Mouse (Mus musculus): ENCODE data around the gene Rex1bd. TPM values are rescaled to one million over a fixed set of nuclear protein-coding genes. Genes with fewer than 3 reads are reported as not detected.
A peak's percentile ranks its signal among the peaks of the same experiment; 100 is the strongest.

Rex1bd gene
- polyA plus RNA-seq, 1 experiment from 2014 or later: 115 TPM

DNA sequence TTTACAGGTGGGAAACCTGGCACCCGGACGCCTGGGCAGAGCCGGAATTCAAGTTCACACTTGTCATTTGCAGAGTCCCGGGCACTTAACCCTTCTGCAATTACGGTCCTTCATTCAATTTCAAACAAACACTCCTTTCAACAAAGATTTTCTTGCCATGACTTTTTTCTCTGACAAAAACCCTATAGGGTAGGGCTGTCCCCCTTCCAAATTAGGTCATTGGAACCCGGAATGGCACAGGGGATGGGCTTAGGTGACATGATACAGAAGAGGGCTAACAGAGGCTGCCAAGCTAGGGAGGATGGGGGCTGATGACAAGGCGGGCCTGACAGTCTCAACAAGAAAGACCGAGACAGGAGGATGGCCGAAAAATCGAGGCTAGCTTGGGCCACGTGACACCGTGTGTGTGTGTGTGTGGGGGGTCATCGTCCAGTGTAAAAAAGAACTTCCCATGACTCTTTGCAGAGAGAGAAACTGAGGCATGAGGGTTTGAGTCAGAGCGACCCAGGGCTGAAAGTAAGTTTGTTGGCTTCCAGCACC is 17.6 kb downstream of the Rex1bd start:
- Histone ChIP-seq H3K4me1 (replicated peaks) (peaks cover 57% of the 10 kb centered on the region), H3K4me3 (peak overlapping the region; percentile 44)
- 1% methylated on average over 14 of the region's 14 CpGs for WGBS

DNA sequence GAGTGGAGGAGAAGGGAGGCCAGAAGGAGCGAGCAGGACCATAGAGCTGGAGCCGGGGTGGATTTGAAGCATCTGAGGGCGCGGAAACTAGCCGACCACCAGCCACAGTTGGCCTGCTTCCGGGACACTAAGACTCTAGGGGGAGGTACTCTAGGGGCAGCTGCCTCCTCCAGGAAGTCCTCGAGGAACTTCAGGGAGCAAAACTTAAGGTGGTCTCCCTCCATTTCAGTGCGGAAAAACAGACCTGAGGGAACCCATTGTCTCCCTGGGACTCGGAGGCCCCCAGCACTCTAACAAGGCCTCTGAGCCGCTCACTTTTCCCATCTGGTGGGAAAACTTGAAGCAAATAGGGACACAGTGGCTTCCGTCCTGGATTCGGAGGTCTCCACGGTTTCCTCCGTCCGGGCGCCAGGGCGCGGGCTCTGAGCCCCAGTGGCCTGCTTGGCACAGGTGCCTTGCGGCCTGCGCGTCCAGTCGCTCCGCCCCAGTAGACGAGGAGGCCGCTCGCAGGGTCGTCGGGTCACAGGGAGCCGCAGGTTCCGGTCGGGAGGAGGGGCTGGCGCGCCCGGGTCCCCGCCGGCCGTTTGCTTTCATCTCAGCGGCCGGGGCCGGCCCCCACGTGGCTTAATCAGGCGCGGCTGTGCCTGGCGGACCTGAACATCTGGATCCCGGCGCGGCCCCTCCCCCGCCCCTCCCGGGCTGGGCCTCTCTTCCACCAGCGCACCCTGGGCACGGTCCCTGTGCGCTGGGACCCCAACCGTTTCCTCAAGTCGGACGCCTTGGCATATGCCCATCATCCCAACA is 18.4 kb downstream of the Rex1bd start:
- Histone ChIP-seq H3K9ac (peak overlapping the region; percentile 47), H3K27me3 (replicated peaks) (peaks cover 100% of the 10 kb centered on the region), H3K4me1 (replicated peaks) (peaks cover 49% of the 10 kb centered on the region), H3K27ac (ENCODE audit: poor library complexity, severe bottlenecking) (no peak overlapping the region), H3K4me2 (peak overlapping the region; percentile 63), H3K4me3 (peak overlapping the region; percentile 35), H3K36me3 (no peaks in the 10 kb centered on the region), H3K9me3 (replicated peaks) (no peaks in the 10 kb centered on the region)
- peak; percentile 31; the same call in 1 of the 2 replicates for ATAC-seq (ENCODE audit: insufficient number of reproducible peaks, low FRiP score)
- 3% methylated on average over 55 of the region's 55 CpGs for WGBS

More for the DNA sequence above, 17.6 kb downstream of the Rex1bd start:
- Histone ChIP-seq H3K9ac (0 out of 2 replicates have a peak overlapping the region, but pooled peaks have one; percentile 55), H3K9me3 (replicated peaks) (no peaks in the 10 kb centered on the region), H3K4me2 (peak overlapping the region; percentile 63), H3K27me3 (replicated peaks) (peaks cover 100% of the 10 kb centered on the region), H3K27ac (ENCODE audit: poor library complexity, severe bottlenecking) (no peak overlapping the region), H3K36me3 (no peaks in the 10 kb centered on the region)
- ATAC-seq (ENCODE audit: insufficient number of reproducible peaks, low FRiP score): no peak

DNA sequence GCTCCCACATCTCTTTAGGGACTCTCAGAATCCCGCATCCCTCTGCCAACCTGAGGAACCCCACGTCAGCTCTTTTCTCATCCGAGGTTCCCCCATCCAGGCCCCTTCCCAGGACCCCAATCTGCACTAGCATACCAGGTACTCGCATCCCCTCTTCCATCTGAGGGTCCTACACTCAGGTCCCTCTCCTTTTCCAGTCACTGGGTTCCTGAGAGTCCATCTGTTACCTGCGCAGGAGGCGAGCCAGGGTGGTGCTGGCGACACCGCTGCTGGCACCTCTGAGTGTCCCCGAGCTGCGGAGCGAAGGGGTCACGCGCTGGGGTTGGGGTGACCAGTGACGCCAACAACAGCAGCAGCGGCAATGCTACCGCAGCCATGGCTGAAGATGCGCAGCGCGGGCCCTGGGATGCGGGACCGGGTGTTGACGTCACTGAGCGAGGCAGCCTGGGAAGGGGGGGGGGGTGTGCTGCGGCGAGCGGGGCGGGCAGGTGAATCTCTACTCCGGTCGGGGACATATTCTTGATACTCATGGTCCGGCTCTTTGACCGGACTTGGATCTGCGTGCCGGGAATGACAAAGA is 19.5 kb downstream of the Rex1bd start, which contains the start of gene Tmem59l:
Gene Tmem59l, minus strand, starts transcription at position 418 of the 580 bp plus-strand sequence.
- Histone ChIP-seq H3K4me3 (peak within 1 kb of the TSS; percentile 35), H3K9me3 (replicated peaks) (no peaks in the 10 kb centered on the region), H3K4me2 (peak within 1 kb of the TSS; percentile 63), H3K9ac (no peak within 1 kb of the TSS; the same call in 1 of the 2 replicates), H3K27me3 (replicated peaks) (peaks cover 100% of the 10 kb centered on the region), H3K4me1 (replicated peaks) (peaks cover 40% of the 10 kb centered on the region), H3K27ac (ENCODE audit: poor library complexity, severe bottlenecking) (no peak within 1 kb of the TSS), H3K36me3 (no peaks in the 10 kb centered on the region)
- WGBS: 5% methylated on average over 33 of the region's 33 CpGs
- no peak for ATAC-seq (ENCODE audit: insufficient number of reproducible peaks, low FRiP score)

DNA sequence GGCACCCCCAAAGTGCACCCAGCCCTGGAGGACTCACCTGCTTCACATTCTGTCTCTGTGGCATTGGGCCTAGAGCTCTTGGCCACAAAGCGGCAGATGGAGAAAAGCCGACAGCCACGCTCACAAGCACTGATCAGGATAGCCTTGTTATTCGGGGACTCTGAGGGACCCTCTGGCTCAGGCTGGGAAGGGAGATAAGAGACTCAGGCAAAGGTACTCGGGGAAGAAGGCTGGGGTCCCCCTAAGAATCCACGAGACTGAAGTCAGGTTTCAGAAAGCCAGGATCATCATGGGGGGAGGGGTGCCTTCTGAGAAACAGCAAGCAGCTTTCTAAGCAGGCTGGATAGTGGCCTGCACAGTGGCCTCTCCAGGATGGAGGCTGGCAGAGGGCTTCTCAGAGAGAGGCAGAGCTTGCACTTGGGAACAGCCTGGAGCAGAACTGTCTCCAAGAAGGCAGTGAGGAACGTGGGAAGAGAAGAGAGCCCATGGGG is 20.3 kb downstream of the Rex1bd start:
- no peaks in the 10 kb centered on the region for H3K9me3 ChIP-seq (replicated peaks)
- no peak overlapping the region for H3K9ac ChIP-seq
- H3K4me3 ChIP-seq: no peak overlapping the region
- H3K4me1 ChIP-seq (replicated peaks): peaks cover 40% of the 10 kb centered on the region
- no peak overlapping the region for H3K4me2 ChIP-seq
- peaks cover 100% of the 10 kb centered on the region for H3K27me3 ChIP-seq (replicated peaks)
- no peaks in the 10 kb centered on the region for H3K36me3 ChIP-seq
- H3K27ac ChIP-seq (ENCODE audit: poor library complexity, severe bottlenecking): no peak overlapping the region
- no peak for ATAC-seq (ENCODE audit: insufficient number of reproducible peaks, low FRiP score)
- 39% methylated on average over 7 of the region's 7 CpGs for WGBS

DNA sequence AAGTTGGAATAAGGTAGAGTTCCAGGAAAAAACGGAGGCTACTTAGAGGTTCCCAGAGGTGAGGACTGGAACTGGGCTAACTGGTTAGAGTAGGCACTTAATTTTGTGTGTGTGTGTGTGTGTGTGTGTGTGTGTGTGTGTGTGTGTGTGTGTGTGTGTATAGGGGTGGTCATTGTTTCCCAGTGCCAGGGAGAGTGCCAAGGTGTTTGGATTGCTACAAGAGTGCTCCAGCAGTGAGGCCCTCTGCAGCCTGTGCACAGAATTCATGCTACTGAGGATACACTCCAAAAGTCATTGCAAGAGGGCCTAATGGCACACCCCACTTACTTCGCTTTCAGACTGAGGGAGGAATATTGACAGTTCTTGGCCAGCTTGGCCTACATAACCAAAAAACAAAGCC is 23.6 kb downstream of the Rex1bd start:
- no peak overlapping the region for H3K27ac ChIP-seq (ENCODE audit: poor library complexity, severe bottlenecking)
- WGBS: 37% methylated on average over 2 of the region's 2 CpGs
- H3K9me3 ChIP-seq (replicated peaks): no peaks in the 10 kb centered on the region
- H3K9ac ChIP-seq: no peak overlapping the region
- H3K4me1 ChIP-seq (replicated peaks): peaks cover 8% of the 10 kb centered on the region
- H3K4me2 ChIP-seq: no peak overlapping the region
- H3K4me3 ChIP-seq: no peak overlapping the region
- no peaks in the 10 kb centered on the region for H3K36me3 ChIP-seq
- H3K27me3 ChIP-seq (replicated peaks): peaks cover 90% of the 10 kb centered on the region
- no peak for ATAC-seq (ENCODE audit: insufficient number of reproducible peaks, low FRiP score)

DNA sequence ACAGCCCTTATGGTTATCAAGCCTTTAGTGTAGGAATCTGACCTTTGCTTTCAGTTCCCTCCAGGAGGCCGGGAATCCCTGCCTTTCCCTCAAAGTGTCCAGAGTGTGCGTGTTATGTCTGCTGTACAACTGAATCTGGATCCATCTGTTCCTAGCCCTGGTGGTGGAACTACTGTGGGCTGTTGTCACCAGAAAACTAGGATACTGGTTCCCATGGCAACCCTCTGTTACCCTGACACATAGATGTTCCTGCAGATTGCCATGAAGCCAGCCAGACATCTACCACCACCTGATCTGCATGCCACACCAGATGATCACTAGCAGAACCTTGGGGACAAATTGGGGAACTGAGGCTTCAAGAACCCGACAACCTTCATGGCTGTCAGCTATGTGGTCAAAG is 24.6 kb downstream of the Rex1bd start:
- no peak overlapping the region for H3K4me2 ChIP-seq
- H3K9ac ChIP-seq: no peak overlapping the region
- WGBS: 70% methylated on average over 3 of the region's 3 CpGs
- H3K27ac ChIP-seq (ENCODE audit: poor library complexity, severe bottlenecking): no peak overlapping the region
- no peaks in the 10 kb centered on the region for H3K36me3 ChIP-seq
- no peak for ATAC-seq (ENCODE audit: insufficient number of reproducible peaks, low FRiP score)
- H3K9me3 ChIP-seq (replicated peaks): no peaks in the 10 kb centered on the region
- peaks cover 84% of the 10 kb centered on the region for H3K27me3 ChIP-seq (replicated peaks)
- H3K4me3 ChIP-seq: no peak overlapping the region
- H3K4me1 ChIP-seq (replicated peaks): peaks cover 8% of the 10 kb centered on the region

DNA sequence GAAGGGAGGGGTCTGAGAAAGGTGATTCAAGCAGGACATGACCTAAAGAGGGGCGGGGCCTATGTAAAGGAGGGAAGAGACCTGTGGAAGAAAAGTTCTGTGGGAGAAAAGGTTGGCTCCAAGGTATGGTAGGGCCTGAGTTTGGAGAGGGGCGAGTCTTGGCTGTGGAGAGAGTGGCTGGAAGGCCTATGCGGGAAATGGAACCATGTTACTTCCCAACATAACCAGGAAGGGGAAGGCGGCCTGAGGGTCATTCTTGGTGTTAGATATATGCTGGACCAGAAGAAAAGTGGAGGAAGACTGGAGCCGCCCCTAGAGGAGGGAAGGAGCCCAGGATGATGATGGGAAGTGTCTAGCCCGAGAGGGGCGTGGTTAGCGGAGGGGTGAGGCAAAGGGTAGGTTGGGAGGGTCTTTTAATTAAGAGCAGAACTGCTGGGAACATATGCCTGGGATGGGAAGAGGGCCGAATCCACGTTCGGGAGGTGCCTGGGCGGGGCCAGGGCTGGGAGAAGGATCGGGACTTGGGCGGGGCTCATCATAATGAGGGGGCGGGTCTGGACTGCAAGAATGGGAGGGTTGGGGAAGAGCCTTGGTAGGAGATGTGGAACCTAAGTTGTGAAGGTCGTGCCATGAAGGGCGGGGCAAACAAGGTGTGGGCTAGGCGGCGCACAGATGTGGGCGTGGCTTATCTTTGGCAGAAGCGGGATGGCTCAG is 29.1 kb downstream of the Rex1bd start:
- Histone ChIP-seq H3K4me1 (replicated peaks) (peaks cover 19% of the 10 kb centered on the region), H3K27me3 (replicated peaks) (peaks cover 39% of the 10 kb centered on the region), H3K4me3 (peak overlapping the region; percentile 93), H3K4me2 (peak overlapping the region; percentile 95), H3K9ac (peak overlapping the region; percentile 95; the same call in 1 of the 2 replicates), H3K27ac (ENCODE audit: poor library complexity, severe bottlenecking) (no peak overlapping the region), H3K9me3 (replicated peaks) (no peaks in the 10 kb centered on the region), H3K36me3 (peaks cover 3% of the 10 kb centered on the region; the same call in 1 of the 2 replicates)
- WGBS: 1% methylated on average over 21 of the region's 21 CpGs
- ATAC-seq (ENCODE audit: insufficient number of reproducible peaks, low FRiP score): peak; percentile 46

DNA sequence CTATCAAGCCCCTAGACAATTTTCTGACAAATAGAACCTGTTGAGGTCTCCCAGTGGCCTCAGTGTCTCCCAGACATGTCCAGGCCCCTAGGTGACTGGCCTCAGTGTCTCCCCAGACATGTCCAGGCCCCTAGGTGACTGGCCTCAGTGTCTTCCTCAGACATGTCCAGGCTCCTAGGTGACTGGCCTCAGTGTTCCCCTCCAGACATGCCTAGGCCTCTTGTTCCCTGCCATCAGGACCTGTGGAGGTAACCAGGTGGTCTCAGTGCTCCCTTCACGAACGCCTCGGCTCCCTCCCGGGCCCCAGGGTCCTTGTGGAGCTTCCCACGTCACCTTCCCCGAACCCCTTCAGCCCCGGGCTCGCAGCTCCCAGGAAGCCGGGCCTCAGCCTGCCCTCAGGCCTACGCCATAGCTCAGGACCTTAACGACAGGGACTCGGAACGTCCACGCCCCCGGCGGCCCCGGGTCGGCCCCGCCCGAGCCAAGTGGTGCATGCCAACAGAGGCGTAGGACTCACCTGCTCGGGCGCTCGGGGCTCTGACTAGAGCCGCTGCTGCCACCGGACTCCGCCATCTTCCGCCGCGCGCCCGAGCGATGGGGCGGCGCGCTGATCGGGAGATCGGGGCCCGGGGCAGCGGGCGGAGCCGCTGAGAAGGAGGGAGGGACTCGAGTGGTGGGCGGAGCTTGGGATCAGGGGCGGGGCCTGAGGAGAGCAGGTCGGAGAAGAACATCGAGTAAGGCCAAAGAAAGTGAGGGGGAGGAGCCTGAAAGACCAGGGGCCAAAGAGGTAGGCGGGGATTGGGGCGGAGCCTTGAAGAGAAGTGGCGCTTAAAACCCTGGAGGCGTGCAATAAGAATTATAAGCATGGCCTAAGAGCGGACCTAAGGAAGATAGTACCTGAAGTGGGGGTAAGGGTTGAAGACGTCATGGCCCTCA is 30.0 kb downstream of the Rex1bd start, which contains the start of gene Klhl26:
Gene Klhl26, minus strand, starts transcription at position 636 of the 936 bp plus-strand sequence.
- no peaks in the 10 kb centered on the region for H3K9me3 ChIP-seq (replicated peaks)
- peak within 1 kb of the TSS; percentile 95 for H3K9ac ChIP-seq
- peaks cover 19% of the 10 kb centered on the region for H3K4me1 ChIP-seq (replicated peaks)
- H3K36me3 ChIP-seq: peaks cover 3% of the 10 kb centered on the region; the same call in 1 of the 2 replicates
- peak; percentile 93 for ATAC-seq (ENCODE audit: insufficient number of reproducible peaks, low FRiP score)
- H3K4me2 ChIP-seq: peak within 1 kb of the TSS; percentile 95
- H3K27ac ChIP-seq (ENCODE audit: poor library complexity, severe bottlenecking): peak within 1 kb of the TSS; percentile 62; the same call in 1 of the 2 replicates
- under 1% methylated on average over 53 of the region's 53 CpGs for WGBS
- peaks cover 30% of the 10 kb centered on the region for H3K27me3 ChIP-seq (replicated peaks)
- H3K4me3 ChIP-seq: peak within 1 kb of the TSS; percentile 93

DNA sequence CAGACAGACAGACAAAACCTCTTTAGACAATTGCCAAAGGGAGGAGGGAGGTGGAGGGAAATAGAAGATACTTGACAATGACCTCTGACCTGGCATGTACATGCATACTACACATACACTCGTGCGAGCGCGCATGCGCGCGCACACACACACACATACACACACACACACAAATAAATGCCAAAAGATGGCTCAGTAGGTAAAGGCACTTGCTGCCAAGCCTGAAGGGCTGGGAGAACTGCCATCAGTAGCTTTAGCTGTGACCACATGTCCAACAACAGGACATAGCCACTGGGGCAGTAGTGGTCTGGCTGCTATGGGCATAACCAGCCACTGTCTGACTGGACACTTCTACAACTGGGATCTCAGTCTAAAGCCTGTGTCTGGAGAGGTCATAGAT is 34.7 kb downstream of the Rex1bd start:
- no peak overlapping the region for H3K4me2 ChIP-seq
- H3K4me3 ChIP-seq: no peak overlapping the region
- no peaks in the 10 kb centered on the region for H3K27me3 ChIP-seq (replicated peaks)
- no peak overlapping the region for H3K9ac ChIP-seq
- peaks cover 3% of the 10 kb centered on the region; the same call in 1 of the 2 replicates for H3K36me3 ChIP-seq
- ATAC-seq (ENCODE audit: insufficient number of reproducible peaks, low FRiP score): no peak
- peaks cover 50% of the 10 kb centered on the region for H3K4me1 ChIP-seq (replicated peaks)
- WGBS: 98% methylated on average over 7 of the region's 7 CpGs
- H3K27ac ChIP-seq (ENCODE audit: poor library complexity, severe bottlenecking): no peak overlapping the region
- H3K9me3 ChIP-seq (replicated peaks): no peaks in the 10 kb centered on the region

DNA sequence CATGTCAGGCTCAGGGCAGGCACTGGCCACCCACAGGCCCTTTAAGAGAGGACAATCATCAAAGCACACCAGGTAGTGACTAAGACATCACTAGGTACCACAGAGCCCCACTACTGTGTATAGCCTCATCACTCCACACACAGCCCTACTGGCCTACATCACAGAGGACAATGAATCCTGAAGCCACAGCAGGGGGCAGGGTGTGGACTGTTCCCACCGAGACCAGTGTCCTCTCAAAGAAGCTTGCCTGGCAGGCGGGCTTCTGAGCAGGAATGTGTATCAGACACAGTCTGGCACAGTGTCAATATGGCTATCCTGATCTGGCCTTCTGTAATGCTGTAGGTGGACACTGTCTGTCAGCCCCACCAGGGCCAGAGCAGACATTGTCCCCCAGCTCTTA is 36.6 kb downstream of the Rex1bd start:
- Histone ChIP-seq H3K4me2 (peak overlapping the region; percentile 44), H3K4me3 (no peak overlapping the region), H3K27ac (ENCODE audit: poor library complexity, severe bottlenecking) (peak overlapping the region; percentile 67), H3K36me3 (peaks cover 10% of the 10 kb centered on the region; the same call in 1 of the 2 replicates), H3K9me3 (replicated peaks) (no peaks in the 10 kb centered on the region), H3K4me1 (replicated peaks) (peaks cover 51% of the 10 kb centered on the region), H3K9ac (peak overlapping the region; percentile 50; the same call in 1 of the 2 replicates), H3K27me3 (replicated peaks) (no peaks in the 10 kb centered on the region)
- 26% methylated on average over 2 of the region's 2 CpGs for WGBS
- ATAC-seq (ENCODE audit: insufficient number of reproducible peaks, low FRiP score): no peak

Data from heart, embryonic 12.5 days (tissue).